Mouse (Mus musculus): Measurements from ENCODE around the gene Gm20489. TPM values are rescaled to one million over a fixed set of nuclear protein-coding genes. Genes with fewer than 3 reads are reported as not detected.

Gene Gm20489
- polyA plus RNA-seq, 1 experiment from 2014 or later: not detected

DNA sequence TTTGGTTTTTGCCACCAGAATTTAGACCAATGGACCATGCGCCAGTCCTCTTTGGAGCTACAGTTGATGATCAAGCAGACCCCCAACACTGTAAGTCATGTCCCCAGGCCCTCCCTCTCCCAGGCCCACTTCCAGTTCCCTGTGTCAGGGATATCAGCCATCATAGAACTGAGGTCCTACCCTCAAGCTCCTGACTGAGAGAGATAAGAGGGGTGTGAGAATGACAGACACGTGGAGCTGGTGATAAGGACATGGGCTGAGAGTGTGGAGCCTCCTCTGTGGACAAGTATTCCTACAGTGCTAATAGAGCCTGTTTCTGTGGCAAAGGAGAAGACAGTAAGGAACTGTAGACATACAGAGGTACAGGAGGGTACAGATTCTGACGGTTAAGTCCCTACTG, 18.7 kb upstream of the Gm20489 start:
- H3K9ac ChIP-seq: no peak overlapping the region
- peaks cover 39% of the 10 kb centered on the region for H3K36me3 ChIP-seq
- H3K4me3 ChIP-seq: no peak overlapping the region
- no peak for ATAC-seq (replicated peaks; ENCODE audit: insufficient number of reproducible peaks, insufficient read depth, low FRiP score, low read depth)
- H3K4me1 ChIP-seq (replicated peaks): no peaks in the 10 kb centered on the region
- WGBS: 70% methylated on average over 3 of the region's 3 CpGs
- H3K4me2 ChIP-seq: no peak overlapping the region
- H3K27me3 ChIP-seq: no peaks in the 10 kb centered on the region
- H3K9me3 ChIP-seq (replicated peaks): no peaks in the 10 kb centered on the region
- no peak overlapping the region for H3K27ac ChIP-seq

DNA sequence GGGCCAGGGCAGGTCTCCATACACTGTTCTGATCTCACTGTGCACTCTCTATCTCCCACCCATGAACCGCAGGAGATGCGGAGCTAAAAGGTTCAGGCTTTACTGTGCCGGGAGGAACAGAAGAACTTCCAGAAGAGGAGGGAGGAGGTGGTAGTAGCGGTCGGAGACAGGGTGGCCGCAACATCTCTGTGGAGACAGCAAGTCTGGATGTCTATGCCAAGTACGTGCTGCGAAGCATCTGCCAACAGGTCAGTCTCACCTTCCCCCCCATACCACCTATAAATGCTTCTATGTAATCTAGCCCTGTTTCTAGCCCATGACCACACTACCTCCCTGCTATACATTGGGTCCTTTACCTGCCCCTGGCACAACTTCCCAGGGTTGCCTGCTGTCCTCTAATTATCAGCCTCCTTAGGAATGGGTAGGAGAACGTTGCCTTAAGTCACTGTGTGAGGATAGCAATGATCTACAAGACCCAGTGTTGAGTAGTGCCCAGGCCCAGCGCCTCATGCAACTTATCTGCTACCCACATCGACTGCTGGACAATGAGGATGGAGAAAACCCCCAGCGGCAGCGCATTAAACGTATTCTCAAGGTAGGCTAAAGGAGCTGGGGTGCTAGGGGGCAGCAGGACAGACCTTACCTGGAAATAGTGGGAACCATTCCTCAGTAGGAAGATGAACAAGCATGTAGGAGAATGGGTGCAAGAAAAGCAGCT, 17.3 kb upstream of the Gm20489 start:
- H3K27me3 ChIP-seq: no peaks in the 10 kb centered on the region
- ATAC-seq (replicated peaks; ENCODE audit: insufficient number of reproducible peaks, insufficient read depth, low FRiP score, low read depth): no peak
- H3K4me1 ChIP-seq (replicated peaks): no peaks in the 10 kb centered on the region
- no peak overlapping the region for H3K27ac ChIP-seq
- H3K36me3 ChIP-seq: peaks cover 48% of the 10 kb centered on the region
- no peak overlapping the region for H3K4me3 ChIP-seq
- 84% methylated on average over 14 of the region's 14 CpGs for WGBS
- H3K4me2 ChIP-seq: no peak overlapping the region
- H3K9me3 ChIP-seq (replicated peaks): no peaks in the 10 kb centered on the region
- H3K9ac ChIP-seq: no peak overlapping the region

DNA sequence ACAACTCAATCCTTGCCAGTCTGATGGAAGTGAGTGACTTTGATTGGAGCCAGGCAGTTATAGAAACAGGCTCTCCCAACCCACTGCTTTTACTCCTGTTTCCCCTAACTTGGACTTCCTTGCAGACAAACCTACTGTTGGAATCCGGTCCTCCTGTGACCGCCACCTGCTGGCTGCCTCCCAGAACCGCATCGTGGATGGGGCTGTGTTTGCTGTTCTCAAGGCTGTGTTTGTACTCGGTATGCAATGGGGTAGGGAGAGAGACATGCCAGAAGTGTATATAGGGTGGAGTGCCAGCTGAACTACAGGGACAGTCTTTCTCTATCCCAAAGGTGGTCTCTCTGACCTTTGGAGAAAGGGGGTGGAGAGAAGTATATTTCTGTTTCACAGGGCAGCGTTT, 16.7 kb upstream of the Gm20489 start:
- no peak overlapping the region for H3K9ac ChIP-seq
- H3K27ac ChIP-seq: no peak overlapping the region
- H3K9me3 ChIP-seq (replicated peaks): no peaks in the 10 kb centered on the region
- ATAC-seq (replicated peaks; ENCODE audit: insufficient number of reproducible peaks, insufficient read depth, low FRiP score, low read depth): no peak
- H3K27me3 ChIP-seq: no peaks in the 10 kb centered on the region
- no peak overlapping the region for H3K4me2 ChIP-seq
- peaks cover 47% of the 10 kb centered on the region for H3K36me3 ChIP-seq
- H3K4me3 ChIP-seq: no peak overlapping the region
- WGBS: 28% methylated on average over 6 of the region's 6 CpGs
- no peaks in the 10 kb centered on the region for H3K4me1 ChIP-seq (replicated peaks)

DNA sequence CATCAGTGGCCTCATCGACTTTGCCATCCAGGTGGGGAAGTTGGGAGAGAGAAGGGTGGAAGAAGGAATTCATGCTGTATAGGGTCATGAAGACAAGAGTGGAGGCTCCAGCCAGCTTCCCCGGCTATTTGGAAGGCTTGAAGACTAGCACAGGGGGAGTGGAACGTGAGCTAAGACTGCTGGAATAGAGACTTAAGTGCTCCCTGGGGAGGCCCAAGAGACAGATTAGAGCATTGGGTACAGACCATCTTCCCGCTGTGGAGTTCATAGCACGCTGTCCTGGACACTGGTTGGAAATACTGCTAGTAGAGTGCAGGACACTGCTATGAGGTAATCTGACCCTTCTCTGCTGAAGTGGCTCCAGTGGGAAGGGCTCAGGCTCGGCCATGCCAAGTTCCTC, 14.0 kb upstream of the Gm20489 start:
- H3K4me2 ChIP-seq: no peak overlapping the region
- ATAC-seq (replicated peaks; ENCODE audit: insufficient number of reproducible peaks, insufficient read depth, low FRiP score, low read depth): no peak
- peaks cover 53% of the 10 kb centered on the region for H3K36me3 ChIP-seq
- H3K9me3 ChIP-seq (replicated peaks): no peaks in the 10 kb centered on the region
- no peak overlapping the region for H3K27ac ChIP-seq
- no peak overlapping the region for H3K4me3 ChIP-seq
- no peaks in the 10 kb centered on the region for H3K27me3 ChIP-seq
- 74% methylated on average over 6 of the region's 6 CpGs for WGBS
- no peaks in the 10 kb centered on the region for H3K4me1 ChIP-seq (replicated peaks)
- no peak overlapping the region for H3K9ac ChIP-seq

DNA sequence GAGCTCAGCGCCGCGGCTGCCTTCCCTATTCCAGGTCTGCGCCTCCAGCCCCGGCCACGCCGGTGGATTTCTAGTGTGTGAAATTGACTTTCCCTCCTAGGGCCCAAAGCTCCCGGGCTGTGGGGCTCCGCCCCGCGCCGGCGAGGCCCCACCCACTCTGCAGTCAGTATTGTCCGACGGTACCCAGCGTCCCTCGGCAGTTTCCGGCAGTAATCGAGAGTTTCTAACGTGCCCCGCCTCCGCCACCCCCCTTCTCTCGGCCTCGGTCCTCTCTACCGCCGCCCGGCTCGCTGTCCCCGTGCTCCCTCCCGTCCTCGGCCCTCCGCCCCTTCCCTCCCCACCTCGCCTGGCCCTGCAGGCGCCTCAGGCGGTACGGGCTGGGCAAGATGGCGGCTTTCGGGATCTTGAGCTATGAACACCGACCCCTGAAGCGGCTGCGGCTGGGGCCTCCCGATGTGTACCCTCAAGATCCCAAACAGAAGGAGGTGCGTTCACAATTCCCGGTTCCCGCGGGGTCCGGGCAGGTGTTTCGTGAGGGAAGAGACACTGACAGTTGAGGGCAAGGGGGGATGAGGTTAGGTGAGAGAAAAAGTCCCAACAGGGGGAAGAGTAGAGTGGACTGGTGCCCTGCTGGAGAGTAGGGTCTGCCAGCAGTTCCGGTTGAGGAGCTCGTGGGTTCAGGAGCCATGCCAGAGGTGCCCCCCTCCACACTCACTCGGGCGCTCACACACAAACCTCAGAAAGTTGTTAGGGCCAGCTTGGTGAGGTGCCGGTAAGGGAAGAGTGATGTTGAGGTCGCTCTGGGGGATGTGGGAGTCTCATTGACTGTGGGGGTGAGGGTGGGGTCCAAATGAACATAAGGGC, 5.3 kb upstream of the Gm20489 start, which contains the start of gene Med12:
Med12 (plus strand) TSS at position 156 of the 864 bp plus-strand sequence.
- Histone ChIP-seq H3K4me2 (peak within 1 kb of the TSS; percentile 59), H3K9ac (peak within 1 kb of the TSS; percentile 64), H3K9me3 (replicated peaks) (no peaks in the 10 kb centered on the region), H3K4me3 (peak within 1 kb of the TSS; percentile 66), H3K4me1 (replicated peaks) (0 out of 2 replicates have a peak, but pooled peaks cover 4% of the 10 kb centered on the region), H3K27ac (peak within 1 kb of the TSS; percentile 81), H3K36me3 (peaks cover 17% of the 10 kb centered on the region), H3K27me3 (no peaks in the 10 kb centered on the region)
- 14% methylated on average over 54 of the region's 54 CpGs for WGBS
- peak; percentile 98 for ATAC-seq (replicated peaks; ENCODE audit: insufficient number of reproducible peaks, insufficient read depth, low FRiP score, low read depth)

DNA sequence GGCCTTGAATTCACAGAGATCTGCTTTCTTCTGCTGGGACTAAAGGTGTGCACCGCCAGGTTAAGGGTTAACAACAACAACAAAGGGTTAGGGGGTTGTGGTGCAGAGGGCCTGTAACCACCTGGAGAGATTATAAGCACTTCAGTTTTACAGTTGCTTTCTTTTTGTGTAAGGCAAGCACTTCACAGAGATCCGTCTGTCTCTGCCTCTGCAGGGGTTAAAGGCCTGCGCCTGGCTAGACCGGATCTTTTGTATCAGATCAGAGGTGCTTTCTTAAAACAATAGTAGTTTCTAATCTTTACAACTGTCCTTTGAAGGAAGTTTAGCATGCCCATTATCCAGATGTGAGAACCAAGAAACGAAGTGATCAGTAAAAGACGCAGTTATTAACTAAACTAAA, 4.6 kb upstream of the Gm20489 start:
- Histone ChIP-seq H3K4me2 (peak overlapping the region; percentile 59), H3K27me3 (no peaks in the 10 kb centered on the region), H3K9me3 (replicated peaks) (no peaks in the 10 kb centered on the region), H3K9ac (peak overlapping the region; percentile 64), H3K4me3 (peak overlapping the region; percentile 66), H3K36me3 (peaks cover 10% of the 10 kb centered on the region), H3K4me1 (replicated peaks) (0 out of 2 replicates have a peak, but pooled peaks cover 4% of the 10 kb centered on the region), H3K27ac (peak overlapping the region; percentile 47; the same call in 1 of the 2 replicates)
- no peak for ATAC-seq (replicated peaks; ENCODE audit: insufficient number of reproducible peaks, insufficient read depth, low FRiP score, low read depth)
- WGBS: 29% methylated on average over 6 of the region's 6 CpGs

DNA sequence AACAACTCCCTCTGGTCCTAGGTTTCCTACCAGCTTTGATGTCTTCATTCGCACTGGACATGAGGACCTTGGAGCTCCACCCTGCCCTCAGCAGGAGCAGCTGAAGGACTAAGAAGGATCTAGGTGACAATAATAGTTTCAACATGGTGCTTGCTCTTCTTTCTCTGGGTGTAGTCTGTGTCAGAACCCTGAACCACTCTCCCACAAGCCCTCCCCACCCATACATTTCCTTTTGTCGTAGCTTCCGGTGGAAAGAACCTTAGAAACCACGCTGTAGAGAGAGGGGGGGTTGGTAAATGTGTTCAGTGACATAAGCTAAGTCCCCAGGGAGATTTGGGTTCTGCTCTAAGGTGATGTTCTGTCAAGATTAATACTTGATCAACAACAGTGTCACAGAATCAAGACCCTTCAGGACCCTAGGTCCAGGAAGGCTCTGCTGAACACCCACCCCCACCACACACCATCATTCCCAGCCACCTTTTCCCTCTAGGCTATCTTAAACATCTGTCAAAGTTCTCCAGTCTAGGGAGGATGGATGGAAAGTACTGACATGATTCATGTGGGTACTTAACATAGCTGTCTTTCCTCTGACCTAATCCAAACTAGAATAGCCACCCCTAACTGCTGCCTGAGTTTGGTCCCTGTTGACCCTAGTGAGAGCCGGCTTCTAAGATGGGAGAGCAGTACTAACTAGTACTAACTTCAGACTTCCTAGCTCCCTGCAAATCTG, 633 bp downstream of the Gm20489 start, which contains the start of gene Il2rg:
Il2rg (minus strand) TSS at position 231 of the 730 bp plus-strand sequence.
- Histone ChIP-seq H3K4me2 (peak within 1 kb of the TSS; percentile 15; the same call in 1 of the 2 replicates), H3K9ac (no peak within 1 kb of the TSS), H3K27ac (no peak within 1 kb of the TSS), H3K4me1 (replicated peaks) (no peaks in the 10 kb centered on the region), H3K27me3 (no peaks in the 10 kb centered on the region), H3K4me3 (peak within 1 kb of the TSS; percentile 21; the same call in 1 of the 2 replicates), H3K9me3 (replicated peaks) (no peaks in the 10 kb centered on the region), H3K36me3 (no peaks in the 10 kb centered on the region)
- ATAC-seq (replicated peaks; ENCODE audit: insufficient number of reproducible peaks, insufficient read depth, low FRiP score, low read depth): no peak; the same call in 1 of the 2 replicates
- WGBS: 41% methylated on average over 5 of the region's 5 CpGs

DNA sequence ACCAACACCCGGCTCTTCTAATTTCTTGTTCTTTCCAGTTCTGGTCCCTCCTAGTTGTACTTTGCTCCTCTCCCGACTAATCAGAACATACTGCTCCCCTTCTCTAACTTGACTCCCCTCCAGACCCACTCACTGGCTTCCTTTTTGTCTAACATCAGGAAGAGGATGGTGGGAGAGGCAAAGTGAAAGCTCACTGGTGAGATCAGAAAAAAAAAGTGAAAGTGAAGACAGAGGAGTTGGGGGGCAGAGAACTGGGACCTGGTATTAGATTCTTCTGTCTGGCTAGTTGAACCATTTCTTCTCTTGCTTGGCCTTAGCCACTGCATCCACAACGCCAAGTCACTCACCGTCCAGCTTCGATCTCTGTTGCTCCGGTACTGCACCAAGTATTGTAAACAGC, 2.2 kb downstream of the Gm20489 start:
- Histone ChIP-seq H3K9me3 (replicated peaks) (no peaks in the 10 kb centered on the region), H3K4me2 (no peak overlapping the region), H3K9ac (no peak overlapping the region), H3K27me3 (no peaks in the 10 kb centered on the region), H3K27ac (no peak overlapping the region), H3K4me3 (no peak overlapping the region), H3K36me3 (no peaks in the 10 kb centered on the region), H3K4me1 (replicated peaks) (no peaks in the 10 kb centered on the region)
- 84% methylated on average over 6 of the region's 6 CpGs for WGBS
- no peak for ATAC-seq (replicated peaks; ENCODE audit: insufficient number of reproducible peaks, insufficient read depth, low FRiP score, low read depth)

DNA sequence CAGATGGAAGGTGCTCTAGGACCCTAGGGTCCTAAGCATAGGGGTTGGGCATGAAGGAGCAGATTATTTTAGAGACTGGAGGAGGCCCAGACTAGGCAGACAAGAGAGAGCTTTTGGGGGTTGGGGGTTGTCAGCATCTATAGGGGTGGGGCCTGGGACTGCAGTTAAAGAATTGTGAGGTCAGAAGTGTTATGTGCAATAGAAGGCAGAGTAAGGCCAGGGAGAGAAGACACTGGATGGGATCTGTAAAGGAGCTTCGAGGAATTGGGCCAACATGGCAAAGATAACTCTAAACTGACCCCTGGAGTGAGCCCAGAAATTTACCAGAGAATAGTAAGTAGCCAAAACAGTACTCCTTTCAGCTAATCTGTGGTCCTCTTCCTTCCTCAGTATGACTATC, 4.9 kb downstream of the Gm20489 start, which contains the start of gene Gm614:
Gm614 (minus strand) TSS at position 101 of the 400 bp plus-strand sequence.
- Histone ChIP-seq H3K27ac (no peak within 1 kb of the TSS), H3K4me1 (replicated peaks) (peaks cover 10% of the 10 kb centered on the region), H3K27me3 (no peaks in the 10 kb centered on the region), H3K4me2 (no peak within 1 kb of the TSS), H3K9ac (no peak within 1 kb of the TSS), H3K4me3 (no peak within 1 kb of the TSS), H3K9me3 (replicated peaks) (no peaks in the 10 kb centered on the region), H3K36me3 (no peaks in the 10 kb centered on the region)
- WGBS: 80% methylated on average over 1 of the region's 1 CpGs
- no peak for ATAC-seq (replicated peaks; ENCODE audit: insufficient number of reproducible peaks, insufficient read depth, low FRiP score, low read depth)

DNA sequence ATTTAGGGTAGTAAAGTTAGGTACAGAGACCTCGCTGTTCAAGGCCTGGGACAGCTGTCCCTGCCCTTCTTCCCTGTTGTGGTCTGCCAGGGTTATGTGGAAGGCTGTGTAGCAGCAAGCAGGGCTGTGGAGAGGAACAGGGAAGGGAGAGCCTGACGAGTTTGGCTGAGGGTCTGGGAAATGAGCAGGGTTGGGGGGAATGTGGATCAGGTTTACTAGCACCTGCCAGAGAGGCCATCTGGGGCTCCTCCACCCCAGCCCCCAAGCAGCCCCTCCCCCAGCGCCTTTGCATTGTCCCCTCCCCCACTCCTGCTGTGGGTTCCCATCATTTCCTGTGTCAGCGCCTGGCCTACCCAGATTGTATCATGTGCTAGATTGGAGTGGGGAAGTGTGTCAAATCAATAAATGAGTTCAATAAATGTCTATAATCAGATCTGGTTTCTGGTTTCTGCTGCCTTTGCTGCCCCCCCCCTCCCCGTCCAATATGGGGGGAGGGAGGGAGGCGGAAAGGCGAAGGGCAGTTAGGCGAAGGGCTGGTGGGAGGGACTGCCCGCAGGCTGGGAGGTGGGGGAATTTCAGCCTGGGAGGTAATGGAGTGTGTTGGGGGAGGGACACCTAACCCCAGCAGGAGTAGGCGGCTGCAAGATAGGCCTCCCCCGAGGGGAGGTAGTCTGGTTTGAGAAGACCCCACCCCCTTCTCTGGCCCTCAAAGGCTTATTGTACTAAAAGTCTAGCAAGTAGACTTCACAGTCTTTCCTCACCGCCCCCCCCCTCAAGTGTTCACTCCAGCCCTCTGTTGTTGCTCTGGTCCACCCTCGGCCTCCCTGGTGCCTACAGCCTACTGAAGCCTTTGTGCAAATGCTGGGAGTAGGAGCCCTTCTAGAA, 8.1 kb downstream of the Gm20489 start:
- no peaks in the 10 kb centered on the region for H3K27me3 ChIP-seq
- peak overlapping the region; percentile 6; the same call in 1 of the 2 replicates for H3K27ac ChIP-seq
- ATAC-seq (replicated peaks; ENCODE audit: insufficient number of reproducible peaks, insufficient read depth, low FRiP score, low read depth): peak; percentile 55; the same call in 1 of the 2 replicates
- H3K4me2 ChIP-seq: peak overlapping the region; percentile 30; the same call in 1 of the 2 replicates
- peaks cover 18% of the 10 kb centered on the region for H3K4me1 ChIP-seq (replicated peaks)
- WGBS: 25% methylated on average over 12 of the region's 13 CpGs
- no peak overlapping the region for H3K9ac ChIP-seq
- no peaks in the 10 kb centered on the region for H3K36me3 ChIP-seq
- no peak overlapping the region for H3K4me3 ChIP-seq
- H3K9me3 ChIP-seq (replicated peaks): no peaks in the 10 kb centered on the region

Measured in heart, embryonic 15.5 days (tissue).